Mouse (Mus musculus) telencephalon, adult 2 months (tissue): ENCODE data around the gene Pkhd1.

Experiments
- DNase-seq: peaks from one replicate; pipeline ENCODE4 v3.0.0-alpha.2; 2011; ENCODE audit warnings: low read depth, low spot score

Pkhd1 gene

GRCm38 (mm10) chr1:20617849-20618530 lies at the start of gene Pkhd1:
Pkhd1 (minus strand) TSS chr1:20618064.
- DNase-seq: no peak

GRCm38 (mm10) chr1:20667567-20667966 lies 49.7 kb upstream of the Pkhd1 start:
- DNase-seq: no peak

DNA sequence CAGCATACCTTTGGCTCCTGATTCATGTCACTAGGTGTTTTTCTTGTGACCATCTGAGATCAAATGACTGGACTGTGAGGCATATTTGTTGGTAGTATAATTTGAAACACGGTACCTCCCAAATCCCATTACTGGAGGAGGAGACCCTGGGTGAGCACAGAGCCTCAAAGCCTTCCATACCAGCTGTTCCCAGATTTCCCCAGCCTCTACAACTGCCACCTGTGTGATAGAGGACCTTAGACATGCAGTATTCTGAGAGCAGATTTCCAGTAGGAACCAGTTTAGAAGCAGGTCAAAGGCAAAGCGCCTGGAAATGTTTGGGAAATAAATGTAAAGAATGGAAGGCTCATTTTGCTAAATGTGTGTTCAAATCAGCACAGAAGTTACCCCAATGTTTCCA lies 48.4 kb upstream of the Pkhd1 start:
- no peak for DNase-seq

- no peak for DNase-seq
These were observed 37.2 kb upstream of the Pkhd1 start for GRCm38 (mm10) chr1:20655085-20655484.

- DNase-seq: no peak
These were observed 35.9 kb upstream of the Pkhd1 start for GRCm38 (mm10) chr1:20653513-20654506.

- no peak for DNase-seq
These were observed 17.0 kb upstream of the Pkhd1 start for GRCm38 (mm10) chr1:20634856-20635255.

DNA sequence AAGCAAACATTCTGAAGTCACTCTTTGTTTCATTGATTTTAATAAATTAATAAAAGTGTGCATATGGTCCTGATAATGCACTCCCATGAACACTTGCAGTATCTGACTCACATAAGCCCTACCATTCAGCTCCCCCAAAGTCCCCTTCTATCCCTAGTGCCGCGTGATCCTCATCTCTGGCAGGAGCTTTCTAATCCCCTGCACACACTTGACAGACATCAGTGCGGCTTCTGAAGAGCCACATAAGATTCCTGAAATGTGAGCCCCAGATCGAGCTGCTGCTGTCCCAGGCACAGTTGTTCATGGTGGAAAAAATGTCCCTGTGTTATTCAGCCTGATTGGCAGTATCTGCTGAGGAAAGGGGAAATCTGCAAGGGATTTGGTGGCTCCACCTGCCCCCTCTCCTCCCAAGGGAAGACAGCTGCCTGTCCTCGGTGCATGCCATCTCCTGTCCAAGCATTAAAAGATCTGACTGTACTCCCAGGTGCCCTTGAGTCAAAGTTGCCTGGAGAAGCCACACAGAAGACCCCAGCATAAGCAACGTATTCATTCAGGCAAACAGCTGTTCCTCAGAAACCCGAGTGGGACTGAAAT lies 15.5 kb upstream of the Pkhd1 start:
- no peak for DNase-seq

DNA sequence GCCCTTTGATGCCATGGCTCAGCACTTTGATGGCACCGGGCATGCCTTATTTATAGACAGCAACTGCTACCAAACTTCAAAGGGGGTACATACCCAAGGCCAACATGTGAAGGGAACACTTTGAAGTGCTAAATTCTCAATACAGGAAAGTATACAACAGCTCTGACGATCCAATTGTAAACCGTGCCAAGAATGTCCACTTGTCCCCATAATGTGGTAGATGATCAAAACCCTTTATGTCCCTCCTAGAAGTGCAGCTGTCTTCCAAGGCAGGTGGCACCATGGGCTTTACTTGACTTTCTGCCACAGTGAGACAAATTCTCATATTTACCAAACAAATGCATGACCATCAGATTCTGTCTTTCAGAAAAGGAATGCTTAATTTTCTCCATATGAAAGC lies 6.7 kb upstream of the Pkhd1 start:
- no peak for DNase-seq

- no peak for DNase-seq
These were observed 5.5 kb upstream of the Pkhd1 start for GRCm38 (mm10) chr1:20623375-20623774.

- DNase-seq: no peak
These were observed 2.7 kb upstream of the Pkhd1 start for GRCm38 (mm10) chr1:20620611-20621010.

DNA sequence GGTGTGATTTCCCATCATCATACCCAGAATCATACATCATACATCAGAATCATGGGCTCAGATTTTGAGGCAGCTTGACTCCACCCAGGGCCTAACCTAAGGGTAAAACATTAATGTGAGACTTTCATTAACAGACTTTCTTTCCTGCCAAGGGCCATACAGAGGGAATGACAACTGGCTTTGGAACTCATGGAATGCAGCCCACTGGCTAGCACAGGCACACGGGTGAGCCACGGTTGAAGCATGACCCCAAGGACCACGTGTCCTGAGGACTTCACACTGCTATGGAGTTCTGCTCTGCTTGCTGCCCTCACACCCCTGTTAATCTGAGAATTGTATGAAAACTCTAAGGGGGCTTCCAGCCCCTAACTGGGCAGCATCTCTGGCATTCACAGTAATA lies 1.5 kb upstream of the Pkhd1 start:
- no peak for DNase-seq

DNA sequence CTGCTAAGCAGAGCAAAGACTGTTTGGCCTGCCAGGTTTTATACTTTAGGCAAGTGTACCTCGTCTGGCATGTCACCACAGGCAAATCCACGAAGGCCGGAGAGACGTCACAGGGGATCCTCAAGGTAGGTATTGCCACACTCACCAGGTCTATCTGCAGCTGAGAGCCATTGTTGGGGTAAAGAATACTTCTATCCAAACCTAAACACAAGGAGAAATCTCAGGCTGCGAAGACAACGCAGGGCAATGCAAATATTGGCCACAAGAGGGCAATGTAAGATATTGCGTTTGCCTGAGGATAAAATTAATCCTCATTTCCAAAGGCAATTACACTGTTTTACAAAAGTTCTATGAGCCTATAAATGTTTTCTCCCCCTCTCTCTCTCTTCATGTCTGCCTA lies 5.2 kb downstream of the Pkhd1 start:
- no peak for DNase-seq

DNA sequence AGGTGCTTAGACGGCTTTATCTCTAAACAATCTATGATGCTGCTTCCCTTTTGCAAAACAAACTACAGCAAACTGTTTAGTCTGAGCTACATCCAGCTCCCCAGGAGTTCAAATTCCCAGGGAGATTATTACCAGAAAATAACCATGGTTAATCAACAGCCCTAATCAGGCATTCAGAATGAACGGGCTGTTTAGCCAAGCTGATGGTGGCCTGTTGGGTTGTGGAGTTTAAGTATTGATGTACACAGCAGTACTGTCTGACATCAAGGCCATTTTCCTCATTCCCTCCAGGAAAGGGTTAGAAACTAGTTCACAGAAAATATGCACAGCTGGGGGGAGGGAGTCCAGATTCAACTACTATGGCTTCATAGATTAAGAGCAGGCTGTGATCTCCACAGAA lies 12.4 kb downstream of the Pkhd1 start:
- no peak for DNase-seq

DNA sequence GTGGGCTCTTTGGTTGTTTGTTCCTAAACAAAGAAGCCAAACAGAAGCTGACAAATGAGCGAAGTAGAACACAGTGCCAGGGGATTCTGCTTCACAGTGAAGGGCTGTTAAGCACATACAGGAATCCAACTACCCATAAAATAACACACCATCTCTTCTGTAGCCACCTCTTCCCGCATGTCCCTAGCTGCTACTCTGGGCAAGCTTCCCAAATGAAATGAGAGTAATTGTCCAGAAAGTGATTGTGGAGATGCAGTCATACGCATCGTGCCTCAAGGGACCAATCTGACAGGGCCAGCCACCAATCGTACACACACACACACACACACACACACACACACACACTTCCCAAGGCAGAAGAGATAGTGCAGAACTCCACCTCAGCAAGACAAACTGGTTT lies 27.4 kb downstream of the Pkhd1 start:
- DNase-seq: no peak

DNA sequence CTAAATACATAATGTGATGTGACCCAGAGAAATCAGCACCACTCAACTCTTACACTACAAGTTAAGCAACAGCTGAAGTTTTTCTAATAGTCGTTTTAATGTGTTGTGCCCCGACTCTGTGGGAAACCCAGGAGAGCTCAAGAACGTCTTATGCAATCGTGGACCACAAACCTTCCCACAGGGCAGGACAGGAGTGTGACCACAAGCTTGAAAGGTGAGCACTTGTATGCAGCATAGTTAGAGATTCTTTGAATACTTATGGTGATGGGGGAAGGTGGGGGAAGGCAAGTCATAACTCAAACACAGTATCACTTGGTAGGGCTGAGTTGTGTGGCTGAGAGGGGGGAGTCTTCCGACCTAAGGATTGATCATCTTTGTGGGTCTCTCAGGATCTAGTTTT lies 46.4 kb downstream of the Pkhd1 start:
- no peak for DNase-seq

DNA sequence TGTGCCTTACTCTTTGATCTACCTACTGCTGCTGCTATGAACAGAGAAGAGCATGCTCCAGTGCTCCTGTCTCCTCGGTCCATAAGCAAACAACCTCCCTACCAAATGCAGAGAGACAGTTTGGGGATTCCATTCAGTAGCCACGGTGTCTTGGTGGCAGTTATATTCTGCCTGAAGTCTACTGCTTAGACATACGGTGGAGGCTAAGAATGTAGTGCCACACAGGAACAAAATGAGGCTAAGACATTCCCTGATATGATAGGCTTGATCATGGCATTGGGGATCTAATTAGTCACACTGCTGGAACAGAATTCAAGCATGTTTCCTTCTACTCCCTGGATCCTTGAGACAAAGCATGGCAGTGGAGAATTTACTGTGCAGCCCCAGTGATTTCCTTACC lies 48.4 kb downstream of the Pkhd1 start:
- no peak for DNase-seq

DNA sequence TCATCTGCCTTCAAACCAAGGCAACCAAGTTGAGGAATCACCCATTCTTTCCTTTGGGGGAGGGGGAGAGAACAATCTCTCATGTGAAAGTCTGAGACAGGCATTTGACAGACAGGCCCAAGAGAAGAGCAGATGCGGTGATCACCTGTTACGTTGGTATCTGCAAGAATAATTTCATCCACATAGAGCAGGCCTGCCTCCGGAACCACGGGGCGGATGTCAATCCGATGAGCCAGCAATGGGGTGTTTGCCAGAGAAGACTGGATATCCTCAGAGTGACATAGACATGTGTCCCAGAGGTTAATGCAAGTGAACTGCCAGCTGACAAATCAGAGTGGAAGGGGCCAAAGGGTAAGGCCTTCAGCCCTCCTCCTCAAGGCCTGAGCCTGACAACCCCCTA lies 59.4 kb downstream of the Pkhd1 start:
- DNase-seq: no peak

DNA sequence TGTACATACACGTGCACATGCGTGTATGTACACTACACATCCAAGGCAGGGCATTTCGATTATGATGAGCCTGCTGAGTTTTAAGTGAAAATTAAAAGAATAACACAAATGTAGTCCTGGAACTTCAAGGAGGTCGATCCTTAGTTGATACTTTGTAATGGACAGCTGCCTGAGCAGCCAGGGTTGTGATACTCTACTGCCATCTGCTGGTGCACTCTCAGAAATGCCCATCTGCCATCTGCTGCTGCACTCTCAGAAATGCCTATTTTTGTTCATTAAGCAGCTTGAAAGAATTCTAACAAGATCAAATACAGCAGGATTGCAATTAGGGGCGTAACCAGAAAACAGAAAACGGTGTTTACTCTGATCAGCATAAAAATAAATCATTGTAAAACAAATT lies 63.5 kb downstream of the Pkhd1 start:
- DNase-seq: peak; percentile 12

GRCm38 (mm10) chr1:20551334-20551733 lies 66.5 kb downstream of the Pkhd1 start:
- DNase-seq: no peak

GRCm38 (mm10) chr1:20544526-20544925 lies 73.3 kb downstream of the Pkhd1 start:
- DNase-seq: no peak

DNA sequence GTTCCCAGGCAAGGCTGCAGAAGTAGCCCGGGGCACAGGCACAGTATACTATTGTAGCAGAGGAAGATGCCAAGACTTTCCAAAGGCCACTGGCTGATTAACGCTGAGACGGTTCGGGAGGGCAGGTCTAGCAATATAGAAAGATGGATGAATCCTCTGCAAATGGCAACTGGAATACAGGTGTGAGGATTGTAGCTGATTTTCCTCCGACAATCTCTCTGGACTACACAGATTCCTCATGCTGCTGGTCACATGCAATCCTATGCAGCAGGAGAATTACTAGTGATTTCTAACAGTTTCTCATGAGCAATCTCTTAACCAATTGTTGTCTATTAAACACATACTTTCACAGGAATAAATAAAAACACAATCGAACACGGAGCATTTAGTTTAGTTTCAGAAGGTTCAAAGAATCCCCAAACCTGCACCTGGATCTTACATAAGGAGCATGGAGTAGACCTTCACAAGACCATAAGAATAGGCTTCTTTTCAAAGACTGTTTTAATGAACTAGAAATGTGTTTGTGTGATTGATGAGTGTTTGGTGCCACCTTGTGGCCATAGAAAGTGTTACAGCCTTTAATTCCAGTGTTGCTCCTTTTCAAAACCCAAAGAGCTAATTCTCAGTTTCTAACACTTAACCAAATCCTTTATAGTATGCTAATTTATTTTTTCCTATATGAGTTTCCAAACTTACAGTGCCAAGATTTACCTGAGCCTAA lies 104.3 kb downstream of the Pkhd1 start:
- peak; percentile 15 for DNase-seq

DNA sequence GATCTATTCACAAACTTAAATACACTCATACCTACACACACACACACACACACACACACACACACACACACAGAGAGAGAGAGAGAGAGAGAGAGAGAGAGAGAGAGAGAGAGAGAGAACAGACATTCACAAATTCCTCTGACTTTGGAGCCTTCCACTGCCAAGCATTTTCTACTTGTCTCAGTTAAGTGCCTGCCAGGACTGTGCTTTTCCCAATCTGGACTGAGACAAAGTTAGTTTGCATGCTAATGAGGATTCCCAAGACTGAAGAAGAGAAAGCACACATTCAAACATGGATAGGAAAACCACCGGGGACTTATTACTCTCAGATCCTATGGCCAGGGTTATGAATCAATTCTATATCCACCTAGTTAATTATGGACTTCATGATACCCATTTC lies 118.9 kb downstream of the Pkhd1 start:
- peak; percentile 19 for DNase-seq
